Mouse (Mus musculus) gastrocnemius, postnatal 14 days (tissue): ENCODE results near the gene Ctns. TPM values are rescaled to one million over a fixed set of nuclear protein-coding genes. Genes with fewer than 3 reads are reported as not detected.

Experiments
- DNase-seq: peaks from one replicate; pipeline ENCODE4 v3.0.0; 2021; ENCODE audit warnings: mixed read lengths
- intact Hi-C: fragments of 180-260 bp; cut with DNase I; formaldehyde crosslinking; loops from one replicate; pipeline ENCODE4 v1.15.1; 2025; ENCODE audit warnings: low total_unique reads
- total RNA-seq, 2 experiments: library from RNA; stranded (reverse); gene quantifications; 2 replicates each; pipeline ENCODE4 v1.2.3; 2021

Gene Ctns
- total RNA-seq, 2 experiments from 2014 or later, result 8.3 to 8.8 TPM

GRCm38 (mm10) chr11:73155071-73155470, 43.8 kb downstream of the Ctns start:
- DNase-seq, result no peak
- intact Hi-C loops, result no loop called here

GRCm38 (mm10) chr11:73148209-73148608, 50.6 kb downstream of the Ctns start:
- no peak for DNase-seq
- intact Hi-C loops, result no loop called here

GRCm38 (mm10) chr11:73146975-73147365, 51.9 kb downstream of the Ctns start:
- intact Hi-C loops, result no loop called here
- DNase-seq, result no peak

- peak; percentile 46 for DNase-seq
- intact Hi-C loops, result no loop called here
Measured at GRCm38 (mm10) chr11:73146026-73146974, 52.5 kb downstream of the Ctns start.

- DNase-seq, result no peak
- intact Hi-C loops, result no loop called here
Measured at GRCm38 (mm10) chr11:73144261-73144681, 54.6 kb downstream of the Ctns start.

GRCm38 (mm10) chr11:73137591-73138501, 61.0 kb downstream of the Ctns start, which contains the start of gene Haspin:
Haspin (minus strand) TSS chr11:73138294.
- intact Hi-C loops, result loop anchor here (5.0 kb wide), 1 partner anchor 39 kb away; the partner anchor contains the start of genes Emc6 and Tax1bp3

GRCm38 (mm10) chr11:73137116-73137515, 61.7 kb downstream of the Ctns start:
- no peak for DNase-seq
- intact Hi-C loops, result loop anchor here (5.0 kb wide), 1 partner anchor 40 kb away; the partner anchor contains the start of genes Emc6 and Tax1bp3

More at GRCm38 (mm10) chr11:73137591-73138501, 61.0 kb downstream of the Ctns start, which contains the start of gene Haspin:
- DNase-seq, result peak; percentile 93

GRCm38 (mm10) chr11:73136587-73136986, 62.3 kb downstream of the Ctns start:
- intact Hi-C loops, result loop anchor here (5.0 kb wide), 1 partner anchor 41 kb away; the partner anchor contains the start of genes Emc6 and Tax1bp3
- DNase-seq, result no peak

GRCm38 (mm10) chr11:73134222-73134621, 64.6 kb downstream of the Ctns start:
- intact Hi-C loops, result no loop called here
- DNase-seq, result no peak

Other genes with a start within 250 kb of the Ctns start
- gene Atp2a3, start 237.9 kb downstream of the Ctns start, total RNA-seq, result 10 to 100 TPM; 18.5 to 18.6 TPM
- 1 to 10 TPM in 1 of 2 experiments, under 1 TPM in 1; 0.38 to 1.1 TPM for gene P2rx1, start 199.9 kb downstream of the Ctns start, total RNA-seq
- gene Camkk1, start 180.0 kb downstream of the Ctns start, total RNA-seq, result 1 to 10 TPM; 1.1 to 1.8 TPM
- gene Ncbp3, start 151.3 kb downstream of the Ctns start, total RNA-seq, result 1 to 10 TPM; 3.3 to 3.9 TPM
- gene Itgae, start 108.5 kb downstream of the Ctns start, total RNA-seq, result under 1 TPM; 0.07 to 0.10 TPM
- under 1 TPM; 0.51 to 0.76 TPM for gene Haspin, start 60.7 kb downstream of the Ctns start, total RNA-seq
- 1 to 10 TPM; 6.9 to 7.5 TPM for gene P2rx5, start 38.6 kb downstream of the Ctns start, total RNA-seq
- 10 to 100 TPM; 66.9 to 77.6 TPM for gene Emc6, start 22.0 kb downstream of the Ctns start, total RNA-seq
- gene Tax1bp3, start 22.0 kb downstream of the Ctns start, total RNA-seq, result 10 to 100 TPM; 18.9 to 21.7 TPM
- gene Shpk, start 418 bp upstream of the Ctns start, total RNA-seq, result 1 to 10 TPM; 1.3 to 1.7 TPM
- under 1 TPM; 0.11 to 0.16 TPM for gene Trpv1, start 35.2 kb upstream of the Ctns start, total RNA-seq
- gene Trpv3, start 68.3 kb upstream of the Ctns start, total RNA-seq, result under 1 TPM; 0.04 to 0.06 TPM
- gene Aspa, start 130.6 kb upstream of the Ctns start, total RNA-seq, result 1 to 10 TPM; 1.2 to 1.8 TPM
- not detected for gene Gm49340, start 130.7 kb upstream of the Ctns start, total RNA-seq
- gene Spata22, start 130.7 kb upstream of the Ctns start, total RNA-seq, result not detected
- not detected for gene Olfr20, start 151.7 kb upstream of the Ctns start, total RNA-seq
- gene Olfr376, start 172.2 kb upstream of the Ctns start, total RNA-seq, result not detected
- gene Olfr1, start 200.6 kb upstream of the Ctns start, total RNA-seq, result not detected
- not detected for gene Olfr378, start 229.4 kb upstream of the Ctns start, total RNA-seq